Mouse (Mus musculus): ENCODE results near the gene Rptn. TPM values are rescaled to one million over a fixed set of nuclear protein-coding genes. Genes with fewer than 3 reads are reported as not detected.
"Not testable (repeated sequence)": the region's sequence is repeated elsewhere in the genome, so short reads cannot be mapped to it uniquely, and the experiment has no call there.

Rptn gene
- total and polyA plus RNA-seq, 2 experiments from 2014 or later = not detected

DNA sequence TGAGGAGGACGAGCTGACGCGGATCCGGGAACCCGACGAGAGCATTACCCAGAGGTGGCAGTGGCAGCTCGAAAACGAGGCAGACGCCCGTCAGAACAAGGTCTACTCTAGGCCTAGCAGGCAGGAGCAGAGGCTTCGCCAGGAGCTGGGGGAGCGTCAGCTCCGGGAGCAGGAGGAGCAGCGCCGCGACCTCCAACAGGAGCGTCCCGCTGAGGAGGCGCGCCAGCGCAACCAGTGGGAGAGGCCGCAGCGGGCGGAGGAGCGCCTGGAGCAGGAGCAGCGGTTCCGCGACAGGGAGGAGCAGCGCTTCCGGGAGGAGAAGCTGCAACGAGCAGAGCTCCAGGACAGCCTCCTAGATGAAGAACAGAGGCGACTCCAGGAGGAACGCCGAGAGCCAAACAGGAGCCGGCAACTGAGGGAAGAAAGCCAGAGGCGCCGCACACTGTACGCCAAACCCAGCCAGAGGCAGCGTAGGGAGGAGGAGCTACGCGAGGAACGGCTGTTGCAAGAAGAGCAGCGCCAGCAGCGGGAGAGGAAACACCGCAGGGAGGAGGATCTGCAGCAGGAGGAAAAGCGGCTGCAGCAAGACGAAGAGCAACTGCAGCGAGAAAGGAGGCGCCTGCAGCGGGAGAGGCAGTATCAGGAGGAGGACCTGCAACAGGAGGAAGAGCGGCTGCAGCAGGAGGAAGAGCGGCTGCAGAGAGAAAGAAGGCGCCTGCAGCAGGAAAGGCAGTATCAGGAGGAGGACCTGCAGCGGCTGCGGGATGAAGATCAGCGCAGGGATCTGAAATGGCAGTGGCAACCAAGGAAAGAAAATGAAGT lies 51.1 kb downstream of the Rptn start:
- Histone ChIP-seq H3K4me3 (ENCODE audit: low read depth, low read length) (peak overlapping the region; percentile 57), H3K36me3 (replicated peaks; ENCODE audit: control insufficient read depth, insufficient read depth, low read length) (no peaks in the 10 kb centered on the region), H3K27me3 (ENCODE audit: control insufficient read depth, insufficient read depth, low read length) (peaks cover 57% of the 10 kb centered on the region), H3K27ac (ENCODE audit: low read depth) (no peak overlapping the region), H3K9ac (replicated peaks; ENCODE audit: low read depth, low read length) (no peak overlapping the region), H3K9me3 (replicated peaks; ENCODE audit: control insufficient read depth, low read length) (no peaks in the 10 kb centered on the region), H3K4me2 (ENCODE audit: low read depth, low read length) (peak overlapping the region; percentile 81), H3K4me1 (ENCODE audit: control insufficient read depth, insufficient read depth) (peaks cover 13% of the 10 kb centered on the region)
- TF ChIP-seq CTCF (IDR thresholded peaks at IDR 0.05; ENCODE audit: low read depth) (no peak), EP300 (IDR thresholded peaks at IDR 0.05; ENCODE audit: low read depth) (no peak)
- WGBS = 1% methylated on average over 56 of the region's 56 CpGs
- peak; percentile 79 for ATAC-seq (ENCODE audit: insufficient read depth, low read depth)
- peak; percentile 61 for DNase-seq (ENCODE audit: low spot score)

DNA sequence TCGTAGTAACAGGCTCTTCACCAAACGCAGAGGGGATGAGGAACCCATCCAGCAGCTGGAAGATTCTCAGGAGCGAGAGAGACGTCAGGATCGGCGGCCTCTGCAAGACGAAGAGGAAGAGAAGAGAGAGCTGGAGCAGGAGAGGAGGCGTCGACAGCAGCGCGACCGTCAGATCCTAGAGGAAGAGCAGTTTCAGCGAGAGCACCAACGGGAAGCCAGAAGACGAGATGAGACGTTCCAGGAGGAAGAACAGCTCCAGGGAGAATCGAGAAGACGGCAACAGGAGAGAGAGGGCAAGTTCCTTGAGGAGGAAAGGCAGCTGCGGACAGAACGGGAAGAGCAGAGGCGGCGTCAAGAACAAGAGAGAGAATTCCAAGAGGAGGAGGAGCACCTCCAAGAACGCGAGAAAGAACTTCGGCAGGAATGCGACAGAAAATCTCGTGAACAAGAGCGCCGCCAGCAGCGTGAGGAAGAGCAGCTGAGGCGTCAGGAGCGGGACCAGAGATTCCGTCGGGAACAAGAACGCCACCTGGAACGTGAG lies 51.7 kb downstream of the Rptn start:
- peak; percentile 25 for DNase-seq (ENCODE audit: low spot score)
- Histone ChIP-seq H3K27me3 (ENCODE audit: control insufficient read depth, insufficient read depth, low read length) (peaks cover 62% of the 10 kb centered on the region), H3K4me3 (ENCODE audit: low read depth, low read length) (peak overlapping the region; percentile 57), H3K9me3 (replicated peaks; ENCODE audit: control insufficient read depth, low read length) (no peaks in the 10 kb centered on the region), H3K9ac (replicated peaks; ENCODE audit: low read depth, low read length) (no peak overlapping the region), H3K4me1 (ENCODE audit: control insufficient read depth, insufficient read depth) (peaks cover 13% of the 10 kb centered on the region), H3K4me2 (ENCODE audit: low read depth, low read length) (peak overlapping the region; percentile 81), H3K27ac (ENCODE audit: low read depth) (no peak overlapping the region), H3K36me3 (replicated peaks; ENCODE audit: control insufficient read depth, insufficient read depth, low read length) (no peaks in the 10 kb centered on the region)
- under 1% methylated on average over 36 of the region's 36 CpGs for WGBS
- no peak for ATAC-seq (ENCODE audit: insufficient read depth, low read depth)
- TF ChIP-seq EP300 (IDR thresholded peaks at IDR 0.05; ENCODE audit: low read depth) (no peak), CTCF (IDR thresholded peaks at IDR 0.05; ENCODE audit: low read depth) (no peak)

DNA sequence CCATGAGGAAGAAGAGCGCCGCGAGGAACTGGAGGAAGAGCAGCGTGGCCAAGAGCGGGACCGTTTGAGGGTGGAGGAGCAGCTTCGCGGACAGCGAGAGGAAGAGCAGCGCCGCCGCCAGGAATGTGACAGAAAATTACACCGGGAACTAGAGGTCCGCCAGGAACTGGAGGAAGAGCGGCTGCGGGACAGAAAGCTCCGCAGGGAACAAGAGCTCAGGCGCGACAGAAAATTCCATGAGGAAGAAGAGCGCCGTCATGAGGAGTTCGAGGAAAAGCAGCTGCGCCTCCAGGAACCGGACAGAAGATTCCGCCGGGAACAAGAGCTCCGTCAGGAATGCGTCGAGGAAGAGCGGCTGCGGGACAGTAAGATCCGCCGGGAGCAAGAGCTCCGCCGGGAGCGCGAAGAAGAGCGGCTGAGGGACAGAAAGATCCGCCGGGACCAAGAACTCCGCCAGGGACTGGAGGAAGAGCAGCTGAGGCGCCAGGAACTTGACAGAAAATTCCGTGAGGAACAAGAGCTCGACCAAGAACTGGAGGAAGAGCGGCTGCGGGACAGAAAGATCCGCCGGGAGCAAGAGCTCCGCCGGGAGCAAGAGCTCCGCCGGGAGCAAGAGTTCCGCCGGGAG lies 52.7 kb downstream of the Rptn start:
- H3K4me2 ChIP-seq (ENCODE audit: low read depth, low read length) = peak overlapping the region; percentile 81
- peaks cover 13% of the 10 kb centered on the region for H3K4me1 ChIP-seq (ENCODE audit: control insufficient read depth, insufficient read depth)
- ATAC-seq (ENCODE audit: insufficient read depth, low read depth) (no peak), DNase-seq (ENCODE audit: low spot score) (peak; percentile 18)
- no peak overlapping the region for H3K27ac ChIP-seq (ENCODE audit: low read depth)
- H3K9me3 ChIP-seq (replicated peaks; ENCODE audit: control insufficient read depth, low read length) = no peaks in the 10 kb centered on the region
- peak overlapping the region; percentile 57 for H3K4me3 ChIP-seq (ENCODE audit: low read depth, low read length)
- no peaks in the 10 kb centered on the region for H3K36me3 ChIP-seq (replicated peaks; ENCODE audit: control insufficient read depth, insufficient read depth, low read length)
- under 1% methylated on average over 54 of the region's 54 CpGs for WGBS
- peaks cover 57% of the 10 kb centered on the region for H3K27me3 ChIP-seq (ENCODE audit: control insufficient read depth, insufficient read depth, low read length)
- H3K9ac ChIP-seq (replicated peaks; ENCODE audit: low read depth, low read length) = no peak overlapping the region; the same call in 1 of the 2 replicates
- TF ChIP-seq EP300 (IDR thresholded peaks at IDR 0.05; ENCODE audit: low read depth) (no peak), CTCF (IDR thresholded peaks at IDR 0.05; ENCODE audit: low read depth) (no peak)

DNA sequence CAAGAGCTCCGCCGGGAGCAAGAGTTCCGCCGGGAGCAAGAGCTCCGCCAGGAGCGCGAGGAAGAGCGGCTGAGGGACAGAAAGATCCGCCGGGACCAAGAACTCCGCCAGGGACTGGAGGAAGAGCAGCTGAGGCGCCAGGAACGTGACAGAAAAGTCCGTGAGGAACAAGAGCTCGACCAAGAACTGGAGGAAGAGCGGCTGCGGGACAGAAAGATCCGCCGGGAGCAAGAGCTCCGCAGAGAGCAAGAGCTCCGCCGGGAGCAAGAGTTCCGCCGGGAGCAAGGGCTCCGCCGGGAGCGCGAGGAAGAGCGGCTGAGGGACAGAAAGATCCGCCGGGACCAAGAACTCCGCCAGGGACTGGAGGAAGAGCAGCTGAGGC lies 53.2 kb downstream of the Rptn start:
- not testable (repeated sequence) for ATAC-seq (ENCODE audit: insufficient read depth, low read depth); H3K9me3 ChIP-seq (replicated peaks; ENCODE audit: control insufficient read depth, low read length); DNase-seq (ENCODE audit: low spot score); H3K27ac ChIP-seq (ENCODE audit: low read depth); H3K36me3 ChIP-seq (replicated peaks; ENCODE audit: control insufficient read depth, insufficient read depth, low read length)
- 1% methylated on average over 32 of the region's 32 CpGs for WGBS
- Histone ChIP-seq H3K27me3 (ENCODE audit: control insufficient read depth, insufficient read depth, low read length) (peaks cover 59% of the 10 kb centered on the region), H3K4me2 (ENCODE audit: low read depth, low read length) (peak overlapping the region; percentile 81), H3K4me1 (ENCODE audit: control insufficient read depth, insufficient read depth) (peaks cover 13% of the 10 kb centered on the region), H3K9ac (replicated peaks; ENCODE audit: low read depth, low read length) (peak overlapping the region; percentile 24; the same call in 1 of the 2 replicates), H3K4me3 (ENCODE audit: low read depth, low read length) (peak overlapping the region; percentile 57)

DNA sequence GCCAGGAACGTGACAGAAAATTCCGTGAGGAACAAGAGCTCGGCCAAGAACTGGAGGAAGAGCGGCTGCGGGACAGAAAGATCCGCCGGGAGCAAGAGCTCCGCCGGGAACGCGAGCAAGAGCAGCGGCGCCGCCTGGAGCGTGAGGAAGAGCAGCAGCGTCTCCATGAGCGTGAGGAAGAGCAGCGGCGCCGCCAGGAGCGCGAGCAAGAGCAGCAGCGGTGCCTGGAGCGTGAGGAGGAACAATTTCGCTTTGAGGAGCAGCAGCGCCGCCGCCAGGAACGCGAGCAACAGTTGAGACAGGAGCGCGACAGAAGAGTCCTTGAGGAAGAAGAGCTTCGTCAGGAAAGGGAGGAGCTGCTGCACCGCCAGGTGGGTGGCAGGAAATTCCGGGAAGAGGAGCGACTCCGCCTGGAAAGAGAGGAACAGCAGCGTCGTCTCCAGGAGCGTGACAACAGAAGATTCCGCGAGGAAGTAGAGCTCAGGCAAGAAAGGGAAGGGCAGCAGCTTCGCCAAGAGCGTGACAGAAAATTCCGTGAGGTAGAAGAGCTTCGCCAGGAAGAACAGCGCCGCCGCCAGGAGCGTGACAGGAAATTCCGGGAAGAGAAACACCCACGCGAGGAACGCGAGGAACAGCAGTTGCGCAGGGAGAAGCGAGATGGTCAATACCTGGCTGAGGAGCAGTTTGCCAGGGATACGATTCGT lies 53.8 kb downstream of the Rptn start:
- Histone ChIP-seq H3K36me3 (replicated peaks; ENCODE audit: control insufficient read depth, insufficient read depth, low read length) (no peaks in the 10 kb centered on the region), H3K27me3 (ENCODE audit: control insufficient read depth, insufficient read depth, low read length) (peaks cover 55% of the 10 kb centered on the region), H3K27ac (ENCODE audit: low read depth) (no peak overlapping the region; the same call in 1 of the 2 replicates), H3K4me1 (ENCODE audit: control insufficient read depth, insufficient read depth) (peaks cover 13% of the 10 kb centered on the region), H3K9me3 (replicated peaks; ENCODE audit: control insufficient read depth, low read length) (no peaks in the 10 kb centered on the region), H3K9ac (replicated peaks; ENCODE audit: low read depth, low read length) (peak overlapping the region; percentile 24; the same call in 1 of the 2 replicates), H3K4me2 (ENCODE audit: low read depth, low read length) (peak overlapping the region; percentile 81), H3K4me3 (ENCODE audit: low read depth, low read length) (peak overlapping the region; percentile 57)
- DNase-seq (ENCODE audit: low spot score) (peak; percentile 63), ATAC-seq (ENCODE audit: insufficient read depth, low read depth) (peak; percentile 27)
- under 1% methylated on average over 59 of the region's 59 CpGs for WGBS
- TF ChIP-seq CTCF (IDR thresholded peaks at IDR 0.05; ENCODE audit: low read depth) = peak; percentile 21
- no peak for TF ChIP-seq EP300 (IDR thresholded peaks at IDR 0.05; ENCODE audit: low read depth)

Small RNA genes lying within 50 kb of the gene (microRNA-seq; reads per million reads assigned to microRNA genes)
- gene Gm22752 (not detected), gene Gm44353 (not detected)

Other genes with a start within 250 kb of the Rptn start
- not detected in 2 replicates for gene Crnn, start 248.9 kb upstream of the Rptn start, total RNA-seq (2014; rRNA removed; ENCODE audit: low replicate concordance)
- gene Crnn, start 248.9 kb upstream of the Rptn start, polyA plus RNA-seq (2015; fragmentation: Nextera tagmentation; extraction: Ambion mirVana) = not detected in 2 replicates
- gene Flg2, start 196.4 kb upstream of the Rptn start, total RNA-seq (2014; rRNA removed; ENCODE audit: low replicate concordance) = not detected in 2 replicates
- gene Flg2, start 196.4 kb upstream of the Rptn start, polyA plus RNA-seq (2015; fragmentation: Nextera tagmentation; extraction: Ambion mirVana) = not detected in 2 replicates
- 0.15 TPM in 1 of 2 replicates, not detected in the other for gene Flg, start 120.2 kb upstream of the Rptn start, total RNA-seq (2014; rRNA removed; ENCODE audit: low replicate concordance)
- gene Flg, start 120.2 kb upstream of the Rptn start, polyA plus RNA-seq (2015; fragmentation: Nextera tagmentation; extraction: Ambion mirVana) = not detected in 2 replicates
- not detected in 2 replicates for gene Hrnr, start 74.0 kb upstream of the Rptn start, total RNA-seq (2014; rRNA removed; ENCODE audit: low replicate concordance)
- not detected in 2 replicates for gene Hrnr, start 74.0 kb upstream of the Rptn start, polyA plus RNA-seq (2015; fragmentation: Nextera tagmentation; extraction: Ambion mirVana)
- gene Tchh, start 48.6 kb downstream of the Rptn start, total RNA-seq (2014; rRNA removed; ENCODE audit: low replicate concordance) = 0.08 and 0.31 TPM in 2 replicates
- 0.23 and 0.25 TPM in 2 replicates for gene Tchh, start 48.6 kb downstream of the Rptn start, polyA plus RNA-seq (2015; fragmentation: Nextera tagmentation; extraction: Ambion mirVana)
- gene Tchhl1, start 75.1 kb downstream of the Rptn start, total RNA-seq (2014; rRNA removed; ENCODE audit: low replicate concordance) = not detected in 2 replicates
- gene Tchhl1, start 75.1 kb downstream of the Rptn start, polyA plus RNA-seq (2015; fragmentation: Nextera tagmentation; extraction: Ambion mirVana) = not detected in 2 replicates
- gene S100a11, start 126.8 kb downstream of the Rptn start, total RNA-seq (2014; rRNA removed; ENCODE audit: low replicate concordance) = 47.5 and 77.1 TPM in 2 replicates
- gene S100a11, start 126.8 kb downstream of the Rptn start, polyA plus RNA-seq (2015; fragmentation: Nextera tagmentation; extraction: Ambion mirVana) = 686 TPM in 2 replicates
- 199 and 247 TPM in 2 replicates for gene S100a10, start 161.4 kb downstream of the Rptn start, total RNA-seq (2014; rRNA removed; ENCODE audit: low replicate concordance)
- 174 and 192 TPM in 2 replicates for gene S100a10, start 161.4 kb downstream of the Rptn start, polyA plus RNA-seq (2015; fragmentation: Nextera tagmentation; extraction: Ambion mirVana)

All from heart, postnatal 0 days (tissue).